Mouse (Mus musculus): ENCODE results near the gene Them7. TPM values are rescaled to one million over a fixed set of nuclear protein-coding genes. Genes with fewer than 3 reads are reported as not detected.

Gene Them7
- not detected for total RNA-seq (2021)
- long read RNA-seq, experiment 1, partial matches to known transcripts: 0 of 1 reads
- long read RNA-seq, experiment 1, other reads (novel, unspliced or antisense): 1 of 1 reads
- long read RNA-seq, experiment 2: 0 reads

DNA sequence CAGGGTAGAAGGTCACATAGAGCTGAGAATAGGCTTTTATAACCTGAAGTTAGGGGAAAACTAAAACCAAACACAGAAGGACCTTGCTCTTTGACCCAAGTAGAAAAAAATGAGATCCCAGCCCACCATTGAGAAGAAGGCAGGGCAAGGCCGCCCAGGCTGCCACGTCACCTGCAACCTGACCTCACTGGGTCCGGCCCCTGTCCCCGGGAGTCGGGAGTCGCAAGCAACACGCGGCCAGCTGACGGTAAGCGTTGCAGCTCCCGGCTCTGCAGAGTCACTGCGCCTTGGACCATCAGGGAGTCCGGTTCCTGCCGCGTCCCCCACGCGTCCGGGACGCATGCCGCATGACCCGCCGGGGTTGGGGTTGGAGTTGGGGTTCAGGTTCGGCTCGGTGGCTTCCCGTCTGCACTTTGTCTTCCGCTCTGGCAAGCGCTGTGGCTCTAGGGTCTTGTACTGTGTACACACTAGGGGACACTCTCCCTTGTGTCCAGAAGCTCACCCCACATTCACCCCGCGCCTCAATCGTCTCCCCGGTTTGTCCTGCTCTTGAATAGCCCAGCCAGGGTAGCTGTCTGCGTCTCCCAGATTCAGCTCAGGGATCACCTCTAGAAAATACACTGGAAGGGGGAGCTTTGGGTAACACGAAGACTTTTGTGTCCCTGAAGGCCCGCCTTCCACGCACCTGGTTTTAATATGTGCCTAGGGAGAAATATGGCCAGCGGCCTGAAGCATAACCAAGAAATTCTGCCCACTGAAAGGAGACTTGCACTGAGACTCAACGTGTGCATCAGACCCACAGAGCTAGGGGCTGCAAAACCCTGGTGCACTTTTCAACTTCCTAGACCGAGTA, at the start of gene Them7:
Them7 (plus strand) TSS at position 187 of the 853 bp plus-strand sequence.
- TF ChIP-seq CTCF (conservative IDR thresholded peaks at IDR 0.05): no peak
- no peak within 1 kb of the TSS for H3K4me3 ChIP-seq
- no peak within 1 kb of the TSS for H3K27ac ChIP-seq
- no peak for DNase-seq (ENCODE audit: low spot score in 2 of 2)

DNA sequence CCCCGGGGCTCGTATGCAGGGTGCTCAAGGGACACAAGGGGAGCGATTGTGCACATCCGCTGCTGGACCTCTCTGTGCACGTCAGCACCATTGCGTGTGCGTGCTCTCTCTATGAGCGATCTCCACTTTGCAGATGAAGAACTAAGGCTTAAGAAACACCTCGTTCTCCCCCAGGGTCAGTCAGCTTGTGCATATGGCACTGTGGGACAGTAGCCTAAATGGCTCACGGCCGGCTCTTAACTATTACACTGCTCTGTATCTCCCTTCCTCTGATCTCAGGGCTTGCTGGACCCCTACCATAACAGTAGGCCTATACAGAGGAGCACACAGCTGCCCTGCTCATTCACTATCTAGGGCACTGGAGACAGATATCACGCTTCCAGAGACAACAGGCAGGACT, 45.2 kb upstream of the Them7 start:
- Histone ChIP-seq H3K27ac (no peak overlapping the region), H3K4me3 (no peak overlapping the region)
- no peak for DNase-seq (ENCODE audit: low spot score in 2 of 2)
- TF ChIP-seq CTCF (conservative IDR thresholded peaks at IDR 0.05): no peak

DNA sequence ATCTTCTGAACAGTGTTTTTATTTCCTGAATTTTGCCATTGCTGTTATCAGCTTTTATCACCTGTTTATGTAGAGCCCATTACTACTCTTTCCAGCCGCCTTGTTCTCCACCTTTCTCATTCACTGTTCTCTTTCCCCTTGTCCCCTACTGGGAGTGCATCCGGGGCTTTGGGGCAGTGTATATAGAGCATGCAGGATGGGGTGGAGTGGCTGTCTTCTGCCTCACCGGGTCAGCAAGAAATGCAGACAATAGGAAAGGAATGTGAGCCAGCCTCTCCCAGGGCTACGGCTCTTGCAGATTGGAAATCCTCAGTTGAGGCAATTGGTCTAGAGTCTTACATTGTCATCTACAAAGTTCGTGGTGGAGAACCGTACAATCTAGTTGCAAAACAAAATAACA, 41.6 kb upstream of the Them7 start:
- Histone ChIP-seq H3K4me3 (no peak overlapping the region), H3K27ac (no peak overlapping the region)
- TF ChIP-seq CTCF (conservative IDR thresholded peaks at IDR 0.05): no peak
- DNase-seq (ENCODE audit: low spot score in 2 of 2): no peak

DNA sequence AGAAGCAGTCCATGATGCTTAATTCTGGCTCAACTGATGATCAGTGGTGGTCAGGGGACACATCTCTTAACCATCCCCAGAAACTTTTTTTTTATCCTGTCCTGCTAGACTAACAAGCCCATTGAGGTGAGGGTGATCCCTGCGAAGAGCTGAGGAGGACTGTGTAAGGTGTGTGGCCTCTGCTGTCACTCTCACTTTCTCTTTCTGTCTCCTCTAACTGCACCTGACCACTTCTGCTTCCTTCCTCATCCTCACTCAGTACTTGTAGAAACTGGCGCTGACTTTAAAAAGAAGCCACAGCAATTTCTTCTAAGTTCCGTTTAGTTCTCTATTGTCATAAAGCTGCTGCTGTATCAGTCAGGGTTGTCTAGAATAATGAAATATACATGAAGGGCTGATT, 39.0 kb upstream of the Them7 start:
- no peak for DNase-seq (ENCODE audit: low spot score in 2 of 2)
- H3K27ac ChIP-seq: no peak overlapping the region
- TF ChIP-seq CTCF (conservative IDR thresholded peaks at IDR 0.05): no peak
- no peak overlapping the region for H3K4me3 ChIP-seq

GRCm38 (mm10) chr2:105185768-105186529, 38.2 kb upstream of the Them7 start:
- DNase-seq (ENCODE audit: low spot score in 2 of 2): no peak
- no peak overlapping the region for H3K4me3 ChIP-seq

GRCm38 (mm10) chr2:105186591-105186990, 37.5 kb upstream of the Them7 start:
- Histone ChIP-seq H3K4me3 (no peak overlapping the region), H3K27ac (no peak overlapping the region)
- DNase-seq (ENCODE audit: low spot score in 2 of 2): no peak
- no peak for TF ChIP-seq CTCF (conservative IDR thresholded peaks at IDR 0.05)

More at GRCm38 (mm10) chr2:105185768-105186529, 38.2 kb upstream of the Them7 start:
- peak; percentile 24; the same call in 1 of the 2 replicates for TF ChIP-seq CTCF (conservative IDR thresholded peaks at IDR 0.05)
- no peak overlapping the region for H3K27ac ChIP-seq

GRCm38 (mm10) chr2:105188182-105188581, 35.9 kb upstream of the Them7 start:
- DNase-seq (ENCODE audit: low spot score in 2 of 2): no peak
- H3K27ac ChIP-seq: no peak overlapping the region
- H3K4me3 ChIP-seq: no peak overlapping the region
- TF ChIP-seq CTCF (conservative IDR thresholded peaks at IDR 0.05): peak; percentile 78

GRCm38 (mm10) chr2:105189352-105189751, 34.8 kb upstream of the Them7 start:
- peak in 1 of 2 experiments; percentile 3 for DNase-seq (ENCODE audit: low spot score in 2 of 2)
- peak; percentile 74 for TF ChIP-seq CTCF (conservative IDR thresholded peaks at IDR 0.05)
- Histone ChIP-seq H3K4me3 (no peak overlapping the region), H3K27ac (no peak overlapping the region)

- TF ChIP-seq CTCF (conservative IDR thresholded peaks at IDR 0.05): no peak
- no peak overlapping the region for H3K27ac ChIP-seq
These were observed 24.0 kb upstream of the Them7 start for GRCm38 (mm10) chr2:105200152-105200551.

DNA sequence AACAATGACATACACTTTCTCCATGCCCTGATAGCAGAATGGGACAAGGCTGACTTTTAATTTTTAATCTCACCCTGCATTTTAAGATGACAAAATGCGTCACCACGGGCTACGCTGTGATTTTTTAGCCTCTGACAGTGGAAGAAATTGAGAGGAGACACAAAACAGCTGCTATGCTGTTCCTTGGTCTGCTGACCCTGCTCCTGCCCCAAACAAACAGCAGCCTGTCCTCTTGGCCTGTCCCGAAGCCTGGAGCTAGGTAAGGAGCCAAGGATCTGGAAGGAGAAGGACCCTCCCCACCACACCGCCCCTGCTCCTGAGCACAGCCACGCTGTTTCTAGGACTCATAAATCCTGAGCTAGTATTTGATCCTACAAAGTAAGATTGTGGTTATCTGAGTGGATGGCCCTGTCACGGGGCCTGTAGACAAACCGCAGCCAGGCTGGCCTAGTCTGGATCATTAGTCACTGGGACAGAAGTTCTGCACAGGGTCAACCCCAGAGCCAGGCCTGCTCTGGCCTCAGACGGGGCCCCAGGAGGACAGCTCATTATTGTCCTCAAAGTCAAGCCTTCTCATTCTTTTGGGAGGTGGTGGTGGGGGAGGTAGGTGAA, 17.5 kb upstream of the Them7 start:
- no peak overlapping the region for H3K4me3 ChIP-seq
- no peak overlapping the region for H3K27ac ChIP-seq
- TF ChIP-seq CTCF (conservative IDR thresholded peaks at IDR 0.05): no peak
- DNase-seq (ENCODE audit: low spot score in 2 of 2): no peak

More at GRCm38 (mm10) chr2:105200152-105200551, 24.0 kb upstream of the Them7 start:
- DNase-seq (ENCODE audit: low spot score in 2 of 2): no peak
- no peak overlapping the region for H3K4me3 ChIP-seq

DNA sequence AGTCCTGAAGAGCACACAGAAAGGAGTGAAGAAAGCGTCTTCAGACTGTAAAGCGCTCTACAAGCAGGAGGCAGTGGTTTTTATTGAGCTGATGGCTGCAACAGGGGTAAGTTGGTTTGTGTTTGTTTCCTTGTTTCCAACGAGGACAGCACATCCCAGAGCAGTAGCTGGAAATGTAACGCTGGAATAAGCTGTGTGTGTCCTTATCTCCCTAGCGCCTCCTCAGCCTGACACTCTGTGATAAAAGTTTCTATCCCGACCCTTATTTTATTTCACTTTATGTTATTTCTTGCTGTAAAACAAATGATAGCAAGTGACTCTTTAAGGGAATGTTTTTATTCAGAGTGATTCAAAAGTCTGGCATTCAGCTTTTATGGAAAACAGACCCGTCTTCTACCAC, 11.3 kb upstream of the Them7 start:
- no peak for TF ChIP-seq CTCF (conservative IDR thresholded peaks at IDR 0.05)
- Histone ChIP-seq H3K4me3 (no peak overlapping the region), H3K27ac (no peak overlapping the region)
- DNase-seq (ENCODE audit: low spot score in 2 of 2): no peak

DNA sequence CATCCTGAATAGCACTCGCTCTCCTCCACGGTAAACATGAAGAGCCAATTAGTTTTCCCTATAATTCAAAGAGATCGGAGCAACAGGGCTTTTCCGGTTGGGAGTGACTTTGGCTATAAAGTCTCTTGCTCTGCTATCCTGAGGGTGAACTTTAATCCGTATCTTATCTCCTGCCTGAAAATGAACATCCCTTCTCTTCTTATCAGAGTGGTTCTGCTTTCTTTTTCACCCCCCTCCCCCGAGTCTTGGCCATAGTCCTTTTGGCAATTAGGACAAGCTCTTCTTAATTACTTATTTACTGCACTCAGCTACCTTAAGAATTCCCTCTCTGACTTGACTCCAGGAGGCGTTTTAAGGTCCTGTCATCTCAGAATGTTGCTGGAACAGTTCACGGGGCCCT, 8.2 kb upstream of the Them7 start:
- no peak overlapping the region for H3K27ac ChIP-seq
- TF ChIP-seq CTCF (conservative IDR thresholded peaks at IDR 0.05): no peak
- H3K4me3 ChIP-seq: no peak overlapping the region
- DNase-seq (ENCODE audit: low spot score in 2 of 2): no peak

DNA sequence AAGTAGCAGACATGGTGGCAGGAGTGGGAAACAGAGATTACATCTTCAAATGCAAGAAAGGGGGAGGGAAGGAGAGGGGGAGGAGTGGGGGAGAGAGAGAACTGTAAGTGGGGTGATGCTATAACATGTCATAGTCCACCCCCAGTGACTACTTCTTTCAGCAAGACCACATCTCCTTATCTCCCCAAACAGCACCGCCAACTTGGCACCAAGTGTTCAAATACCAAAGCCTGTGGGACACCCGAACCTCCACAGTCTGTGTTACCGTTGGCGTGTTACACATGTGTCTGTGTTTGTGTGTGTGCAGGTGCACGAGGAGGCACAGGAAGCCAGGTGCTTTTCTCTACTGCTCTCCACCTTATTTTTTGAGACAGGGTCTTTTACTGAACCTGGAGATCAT, 4.9 kb upstream of the Them7 start:
- DNase-seq (ENCODE audit: low spot score in 2 of 2): no peak
- H3K4me3 ChIP-seq: no peak overlapping the region
- H3K27ac ChIP-seq: no peak overlapping the region
- TF ChIP-seq CTCF (conservative IDR thresholded peaks at IDR 0.05): no peak

All from layer of hippocampus, adult 2 months (tissue).